Mouse (Mus musculus): ENCODE data around the gene Orai1.
A peak's percentile ranks its signal among the peaks of the same experiment; 100 is the strongest.

The Orai1 gene

DNA sequence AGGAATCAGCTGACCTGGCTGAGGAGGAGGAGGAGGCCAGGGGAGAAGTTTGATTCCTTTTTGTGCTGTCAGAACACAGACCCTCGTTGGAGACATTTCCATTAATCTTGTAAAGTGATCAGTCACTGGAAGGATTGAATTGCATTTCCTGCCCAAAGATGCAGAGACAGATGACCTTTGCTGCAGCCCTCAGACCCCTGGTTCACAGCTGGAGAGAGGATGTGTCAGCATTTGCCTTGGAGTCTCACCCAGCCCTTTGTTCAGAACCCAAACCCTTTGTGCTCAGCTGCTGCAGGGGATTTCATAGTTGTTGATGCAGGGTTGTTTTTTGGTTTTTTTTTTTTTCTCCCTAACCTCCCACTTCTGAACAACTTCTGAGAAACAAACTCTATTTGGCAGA is 20.0 kb upstream of the Orai1 start:
- no peak for DNase-seq (ENCODE audit: low read depth, low spot score)

DNA sequence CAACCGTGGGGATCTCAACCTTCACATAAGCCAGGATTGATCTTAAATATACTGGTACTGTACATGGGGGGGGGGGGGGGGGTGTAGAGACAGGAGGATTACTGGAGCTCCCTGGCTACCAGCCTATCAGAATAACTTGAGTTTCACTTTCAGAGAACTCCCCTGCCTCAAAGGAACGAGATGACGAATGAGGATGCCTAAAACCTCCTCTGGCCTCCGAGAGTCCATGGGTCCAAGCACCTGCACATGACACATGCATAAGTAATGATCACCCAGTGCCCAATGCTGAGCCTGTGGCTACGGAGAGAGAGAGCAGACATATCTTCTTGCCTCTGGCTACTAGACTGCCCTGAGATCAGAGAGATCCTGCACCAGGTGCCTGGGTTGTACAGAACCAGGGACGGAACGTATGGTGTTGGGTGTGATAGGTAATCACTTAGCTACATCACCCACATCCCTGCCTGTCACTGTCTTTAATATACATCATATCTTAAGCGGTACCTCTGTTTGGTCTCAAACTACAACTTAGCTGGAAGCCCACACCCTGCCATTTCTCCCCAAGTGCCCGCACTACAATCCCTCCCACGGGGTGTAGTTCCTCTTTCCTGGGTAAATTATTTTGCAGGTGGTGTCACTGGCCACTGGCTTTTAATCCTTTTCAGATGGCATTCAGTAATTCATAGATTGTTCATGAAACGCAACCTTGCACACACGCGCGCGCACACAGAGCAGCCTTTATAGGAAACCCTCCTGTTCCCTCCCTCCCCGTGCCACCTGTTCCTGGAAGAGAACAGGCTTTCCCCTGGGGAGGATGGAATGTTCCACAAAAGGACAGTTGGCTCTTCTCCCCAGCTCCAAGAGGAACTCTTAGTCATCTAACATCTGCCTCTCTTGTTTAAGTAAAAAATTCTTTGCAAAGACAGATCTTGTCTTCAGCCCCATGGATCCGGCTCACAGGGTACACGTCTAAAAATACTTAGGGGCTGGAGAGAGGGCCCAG is 17.4 kb upstream of the Orai1 start:
- DNase-seq (ENCODE audit: low read depth, low spot score), result no peak

DNA sequence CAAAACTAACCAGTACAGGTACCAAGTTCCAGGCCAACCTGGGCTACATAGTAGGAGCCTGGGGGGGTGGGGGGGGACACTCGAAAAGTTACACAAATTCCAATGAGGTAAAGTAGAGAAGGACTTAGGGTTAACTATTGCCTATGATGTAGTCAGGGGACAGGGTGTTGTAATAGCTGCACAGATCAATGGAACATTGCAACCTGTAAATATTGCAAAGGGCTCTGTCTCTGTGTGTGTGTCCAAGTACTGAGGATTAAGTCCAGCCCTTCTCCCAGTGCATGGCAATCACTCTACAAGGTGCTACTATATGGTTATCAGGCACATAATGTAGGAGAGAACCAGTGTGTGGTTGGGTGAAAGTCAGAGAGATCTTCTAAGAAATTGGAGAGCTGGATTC is 14.0 kb upstream of the Orai1 start:
- DNase-seq (ENCODE audit: low read depth, low spot score), result no peak

DNA sequence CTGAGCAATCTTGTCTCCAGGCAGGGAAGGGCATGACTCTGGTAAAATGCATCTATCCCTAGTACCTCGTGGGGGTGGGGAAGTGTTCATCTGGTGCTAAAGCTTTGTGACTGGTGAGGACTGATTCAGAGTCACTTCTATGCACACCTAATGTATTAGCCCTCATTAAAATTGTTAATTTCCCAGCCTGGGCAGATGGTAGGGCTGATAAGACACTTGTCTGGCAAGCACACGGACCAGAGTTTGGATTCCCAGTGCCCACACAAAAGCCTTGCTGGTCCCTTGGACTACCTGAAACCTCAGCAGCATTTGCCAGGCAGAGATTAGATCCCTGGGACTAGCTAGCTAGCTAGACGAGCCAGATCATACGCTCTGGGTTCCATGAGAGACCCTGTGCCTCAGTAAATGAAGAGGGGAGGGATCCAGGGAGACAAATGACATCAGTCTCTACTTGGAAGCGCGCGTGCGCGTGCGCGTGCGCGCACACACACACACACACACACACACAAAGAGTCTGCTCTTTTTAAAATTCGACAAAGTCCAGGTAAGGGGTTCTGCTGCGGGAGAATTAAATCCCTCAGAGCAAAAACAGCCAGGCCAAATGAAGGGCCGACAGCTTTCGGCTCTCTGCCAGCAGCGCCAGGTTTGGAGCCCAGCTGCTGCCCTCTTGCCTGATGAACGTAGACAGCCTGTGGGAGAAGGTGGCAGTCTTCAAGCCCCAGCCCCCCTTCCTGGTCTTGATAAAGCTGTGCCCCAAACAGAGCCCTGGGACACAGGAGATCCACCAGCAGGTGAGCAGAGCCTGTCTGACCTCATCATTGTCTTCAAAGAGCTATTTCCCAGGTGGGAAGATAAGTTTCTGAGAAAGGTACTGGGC is 8.9 kb upstream of the Orai1 start:
- no peak for DNase-seq (ENCODE audit: low read depth, low spot score)

DNA sequence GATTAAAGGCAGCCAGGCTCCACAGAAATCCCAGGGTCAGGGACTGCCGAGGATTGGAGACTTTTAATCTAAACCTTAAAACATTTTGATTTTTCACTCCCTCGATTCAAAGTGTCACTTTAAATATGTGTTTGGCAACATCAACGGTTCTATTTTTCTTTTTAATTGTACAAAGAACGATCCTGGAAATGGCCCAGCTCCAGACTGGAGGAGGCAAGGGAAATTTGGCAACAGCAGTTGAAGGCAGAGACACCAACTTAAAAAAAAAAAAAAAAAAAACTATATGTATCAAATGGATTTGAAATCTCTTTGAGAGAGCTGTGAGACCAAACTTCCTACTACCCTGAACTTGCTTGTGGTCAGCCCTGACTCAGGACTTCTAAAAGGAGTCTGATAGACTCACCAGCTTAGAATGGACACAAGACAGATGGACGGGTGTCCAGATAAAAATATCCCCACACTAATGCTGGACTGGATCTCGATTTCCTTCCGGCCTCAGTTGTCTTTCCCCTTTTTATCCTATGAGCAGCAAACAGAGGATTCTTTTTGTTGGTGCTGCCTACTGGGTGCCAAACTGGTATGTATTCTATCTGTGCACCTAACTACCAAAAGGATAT is 5.9 kb upstream of the Orai1 start:
- no peak for DNase-seq (ENCODE audit: low read depth, low spot score)

DNA sequence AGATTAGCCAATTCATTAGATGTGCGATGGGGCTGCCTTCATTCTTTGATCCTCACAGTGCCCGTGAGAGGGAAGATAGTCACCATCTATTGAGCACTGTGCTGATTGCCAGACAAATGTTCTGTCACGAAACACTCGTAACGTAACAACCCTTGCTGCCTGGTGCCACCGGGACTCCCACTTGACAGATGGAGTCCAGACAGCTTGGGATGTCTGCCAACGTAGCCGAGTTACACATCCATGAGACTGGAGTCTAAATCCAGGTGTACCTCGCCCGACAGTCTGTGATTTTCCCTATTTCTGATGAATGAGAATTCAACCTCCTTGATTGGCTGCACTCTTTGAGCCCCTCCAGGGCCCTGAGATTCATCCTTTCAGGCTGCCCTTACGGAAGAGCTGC is 5.0 kb upstream of the Orai1 start:
- no peak for DNase-seq (ENCODE audit: low read depth, low spot score)

DNA sequence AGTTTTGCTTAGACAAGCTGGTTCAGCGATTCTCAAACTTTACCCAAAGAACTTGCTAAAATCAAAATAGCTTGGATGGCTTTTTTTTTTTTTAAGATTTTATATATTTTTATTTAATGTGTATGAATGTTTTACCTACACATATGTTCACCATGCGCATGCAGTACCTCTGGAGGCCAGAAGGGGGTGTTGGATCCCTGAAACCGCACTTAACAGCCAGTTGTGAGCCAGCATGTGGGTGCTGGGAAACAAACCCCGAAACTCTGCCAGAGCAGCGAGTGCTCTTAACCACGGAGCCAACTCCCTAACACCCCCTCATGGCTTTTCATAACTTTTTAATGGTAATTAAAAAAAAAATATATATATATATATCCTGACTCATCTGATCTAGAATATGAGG is 4.1 kb upstream of the Orai1 start:
- DNase-seq (ENCODE audit: low read depth, low spot score), result no peak

DNA sequence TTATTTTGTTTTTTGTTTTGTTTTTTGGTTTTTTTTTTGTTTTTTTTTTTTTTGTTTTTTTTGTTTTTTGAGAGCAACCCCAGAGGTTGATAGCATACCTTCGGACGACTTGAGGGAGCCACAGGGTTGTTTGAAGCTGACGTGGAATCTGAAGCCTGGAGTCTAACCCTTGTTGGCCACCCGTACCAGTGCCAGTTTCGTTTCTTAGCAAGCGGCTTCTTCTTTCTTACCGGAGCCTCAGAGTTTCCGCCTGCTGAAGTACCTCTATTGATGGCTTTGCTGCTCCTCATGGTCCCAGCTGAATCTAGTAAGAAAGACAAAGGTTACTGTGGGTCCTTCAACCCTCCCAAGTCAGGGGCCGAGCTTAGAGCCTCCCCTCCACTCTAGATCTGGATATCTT is 3.2 kb upstream of the Orai1 start:
- DNase-seq (ENCODE audit: low read depth, low spot score), result no peak

DNA sequence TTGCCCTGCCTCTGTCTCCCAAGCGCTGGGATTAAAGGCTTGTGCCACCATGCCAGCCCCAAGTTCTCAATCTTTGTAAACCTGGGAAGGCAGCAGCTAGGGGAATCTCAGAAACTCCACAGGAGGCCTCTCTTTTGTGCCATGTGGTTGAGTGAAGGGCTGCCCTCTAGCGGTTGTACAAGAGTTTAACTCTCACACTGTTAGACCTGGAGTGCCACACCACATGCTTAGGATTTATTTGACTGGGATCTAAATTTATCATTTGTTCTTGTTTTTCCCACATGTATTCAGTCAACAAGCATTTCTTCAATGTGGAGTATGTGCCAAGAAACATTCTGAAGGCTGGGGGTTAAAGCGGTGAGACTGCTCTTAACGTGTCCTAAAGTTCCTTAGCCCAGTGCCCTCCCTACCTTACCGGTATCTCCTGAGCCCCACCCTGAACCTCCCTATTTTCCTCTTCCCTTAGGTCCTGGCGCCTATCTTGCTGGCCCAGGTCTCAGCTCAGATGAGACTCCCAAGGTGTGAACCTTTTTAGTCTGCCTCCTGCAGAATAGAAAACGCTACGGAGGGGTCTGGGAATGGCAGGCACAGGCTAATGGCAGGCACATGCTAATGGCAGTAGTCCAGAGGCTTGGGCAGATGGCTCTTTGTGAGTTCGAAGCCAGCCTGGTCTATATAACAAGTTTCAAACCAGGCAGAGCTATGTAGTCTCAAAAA is 1.1 kb upstream of the Orai1 start:
- DNase-seq (ENCODE audit: low read depth, low spot score), result peak; percentile 62

DNA sequence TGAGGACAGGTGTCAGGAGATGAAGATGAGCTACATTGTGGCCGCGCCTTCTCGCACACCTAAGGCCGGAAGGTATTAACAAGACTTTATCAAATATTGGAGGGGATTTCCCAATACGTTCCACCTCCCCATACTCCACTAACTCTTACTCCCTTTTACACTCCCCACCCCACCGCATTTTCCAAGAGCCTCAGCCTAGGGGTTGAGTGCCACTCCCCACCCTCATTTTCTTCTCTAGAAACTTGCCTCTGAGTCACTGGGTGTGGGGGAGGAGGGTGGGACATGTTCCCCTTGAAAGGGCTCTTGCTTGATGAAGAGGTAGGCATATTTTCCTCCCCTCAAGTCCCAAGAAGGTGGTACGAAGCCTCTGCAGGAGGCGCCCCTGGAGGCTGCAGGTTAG is 1.0 kb downstream of the Orai1 start:
- DNase-seq (ENCODE audit: low read depth, low spot score), result no peak

DNA sequence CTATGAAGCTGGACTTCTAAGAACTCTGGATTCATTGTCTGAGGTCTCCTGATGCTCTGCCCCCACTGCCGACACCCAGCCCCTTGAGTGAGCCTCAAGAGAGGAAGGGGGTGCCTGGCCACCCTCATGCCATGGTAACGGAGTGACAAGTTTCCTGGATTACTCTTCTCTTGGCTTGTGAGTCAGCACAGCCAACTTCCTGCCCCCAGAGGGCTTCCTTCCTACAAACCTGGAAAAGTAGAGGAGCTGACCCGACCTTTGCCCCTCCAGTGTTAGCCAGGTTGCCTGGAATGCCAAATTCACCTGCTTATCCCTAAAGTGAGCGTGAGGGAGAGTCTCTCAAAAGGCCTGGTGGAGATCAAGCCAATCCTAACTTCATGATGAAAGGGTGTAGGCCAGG is 2.6 kb downstream of the Orai1 start:
- no peak for DNase-seq (ENCODE audit: low read depth, low spot score)

DNA sequence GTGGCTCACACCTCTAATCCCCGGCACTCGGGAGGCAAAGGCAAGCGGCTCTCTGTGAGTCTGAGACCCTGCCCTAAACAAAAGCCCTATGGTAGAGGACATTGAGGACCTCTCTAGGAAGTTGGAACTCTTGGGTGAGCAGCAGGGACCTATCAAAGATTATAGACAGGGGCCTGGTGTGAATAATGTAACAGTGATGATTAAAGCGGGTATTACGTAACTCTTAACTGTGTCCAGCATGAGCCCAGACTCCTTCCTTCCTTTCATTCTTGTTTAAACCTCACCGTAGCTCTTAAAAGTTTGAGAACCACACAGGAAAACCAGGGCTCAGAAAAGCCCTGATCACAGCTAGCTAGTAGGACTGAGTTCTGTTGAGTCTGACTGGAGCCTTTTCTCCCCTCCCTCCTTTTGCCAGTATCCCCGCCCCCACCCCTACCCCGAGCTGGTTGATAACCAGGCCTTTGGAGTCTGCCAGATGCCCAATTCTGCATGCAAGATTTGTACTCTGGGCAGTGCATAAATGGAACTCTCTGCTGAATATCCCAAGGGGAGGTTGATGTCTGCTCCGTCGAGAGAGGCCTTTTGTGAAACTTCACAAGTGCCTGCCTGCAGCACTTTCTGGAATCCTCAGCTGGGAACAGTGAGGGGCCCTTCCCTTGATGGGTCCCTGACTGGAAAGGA is 4.6 kb downstream of the Orai1 start:
- peak; percentile 50 for DNase-seq (ENCODE audit: low read depth, low spot score)

DNA sequence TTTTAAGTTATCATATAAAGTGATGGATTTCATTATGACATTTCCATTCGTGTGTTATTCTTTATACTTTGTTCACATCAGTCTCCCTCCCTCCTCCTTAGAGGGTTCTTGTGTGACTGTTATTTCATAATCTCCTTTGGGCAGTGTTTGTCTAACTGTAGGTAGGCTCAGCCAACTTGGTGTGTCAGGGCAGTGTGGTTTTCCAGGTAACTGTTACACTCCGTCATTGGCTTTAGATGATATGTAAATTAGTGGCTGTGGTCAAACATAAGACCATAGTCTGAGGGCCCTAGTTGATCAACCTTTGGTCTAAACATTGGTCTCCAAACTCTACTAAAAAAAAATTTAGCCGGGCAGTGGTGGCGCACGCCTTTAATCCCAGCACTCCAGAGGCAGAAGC is 5.6 kb downstream of the Orai1 start:
- no peak for DNase-seq (ENCODE audit: low read depth, low spot score)

DNA sequence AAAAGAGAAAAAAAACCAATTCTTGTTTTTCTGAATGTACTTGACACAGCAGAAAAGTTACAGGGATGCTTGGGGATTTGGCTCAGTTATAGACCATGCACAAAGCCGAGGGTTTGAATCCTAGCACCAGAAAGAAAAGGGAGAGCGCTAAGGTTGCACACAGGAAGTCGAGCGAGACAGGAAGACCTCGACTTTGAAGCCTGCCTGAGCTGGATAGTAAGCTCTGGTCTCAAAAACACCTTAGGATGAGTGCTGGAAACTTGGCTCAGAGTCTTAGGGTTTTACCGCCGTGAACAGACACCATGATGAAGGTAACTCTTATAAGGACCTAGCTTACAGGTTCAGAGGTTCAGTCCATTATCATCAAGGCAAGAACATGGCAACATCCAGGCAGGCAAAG is 6.6 kb downstream of the Orai1 start:
- DNase-seq (ENCODE audit: low read depth, low spot score), result no peak

DNA sequence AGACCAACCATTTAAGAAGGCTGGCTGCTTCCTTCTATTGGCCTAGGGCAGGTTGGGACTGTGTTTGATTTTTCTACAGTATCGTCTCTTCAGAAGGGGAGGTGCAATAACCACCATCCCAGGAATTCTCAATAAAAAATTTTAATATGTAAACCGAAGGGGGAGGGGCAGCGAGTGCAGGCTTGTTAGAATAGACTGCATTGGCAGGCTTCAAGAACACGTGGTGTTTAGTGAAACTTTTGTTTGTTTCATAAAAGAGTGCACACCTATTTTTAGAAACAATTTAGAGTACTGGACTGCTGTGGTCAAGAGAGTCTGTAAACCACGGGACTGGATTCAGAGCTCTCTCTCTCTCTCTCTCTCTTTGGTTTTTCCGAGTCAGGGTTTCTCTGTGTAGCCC is 8.2 kb downstream of the Orai1 start:
- DNase-seq (ENCODE audit: low read depth, low spot score), result no peak

DNA sequence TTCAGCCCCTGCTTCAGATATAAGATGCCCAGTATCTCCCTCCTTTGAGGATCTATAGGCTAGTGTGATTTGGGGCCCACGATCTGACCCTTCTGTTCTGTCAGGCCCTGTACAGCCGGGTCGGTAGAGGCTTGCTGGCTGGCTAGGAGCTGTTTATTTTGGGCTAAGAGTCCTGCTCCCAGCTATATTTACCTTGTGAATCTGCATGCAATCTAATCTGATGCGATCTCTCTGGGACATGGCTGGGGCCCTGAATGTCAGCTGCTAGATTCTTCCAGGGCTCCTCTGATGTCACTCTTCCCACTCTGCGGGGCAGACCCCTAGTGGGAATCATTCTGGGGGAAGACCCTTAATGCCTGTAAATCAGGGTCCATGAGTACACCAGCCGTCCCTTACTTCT is 9.4 kb downstream of the Orai1 start:
- no peak for DNase-seq (ENCODE audit: low read depth, low spot score)

DNA sequence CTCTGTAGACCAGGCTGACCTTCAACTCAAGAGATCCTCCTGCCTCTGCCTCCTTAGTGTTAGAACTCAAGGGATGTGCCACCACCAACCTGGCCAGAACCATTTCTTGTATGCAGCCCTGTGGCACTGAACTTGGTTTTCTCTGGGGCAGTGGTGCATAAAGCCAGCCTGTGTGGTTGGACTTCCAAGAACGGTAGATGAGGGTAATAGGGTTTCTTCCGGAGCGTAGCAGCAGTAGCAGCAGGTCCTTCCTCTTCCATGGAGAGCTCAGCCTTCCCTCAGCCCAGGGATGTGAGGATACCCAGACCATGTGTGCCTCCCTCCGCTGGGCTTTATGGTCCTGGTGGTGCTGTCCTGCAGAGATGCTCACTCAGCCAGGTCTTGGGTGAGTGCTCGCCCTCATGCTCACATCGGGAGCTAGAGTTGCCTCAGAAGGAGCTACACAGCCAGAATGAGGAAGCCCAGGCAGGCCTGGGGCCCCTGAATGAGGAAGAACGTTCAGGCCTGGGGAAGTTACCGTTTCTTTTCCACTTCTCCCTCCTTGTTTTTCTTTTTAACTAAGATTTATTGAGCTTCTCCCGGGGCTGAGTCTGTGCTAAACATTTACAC is 10.2 kb downstream of the Orai1 start:
- DNase-seq (ENCODE audit: low read depth, low spot score), result no peak

DNA sequence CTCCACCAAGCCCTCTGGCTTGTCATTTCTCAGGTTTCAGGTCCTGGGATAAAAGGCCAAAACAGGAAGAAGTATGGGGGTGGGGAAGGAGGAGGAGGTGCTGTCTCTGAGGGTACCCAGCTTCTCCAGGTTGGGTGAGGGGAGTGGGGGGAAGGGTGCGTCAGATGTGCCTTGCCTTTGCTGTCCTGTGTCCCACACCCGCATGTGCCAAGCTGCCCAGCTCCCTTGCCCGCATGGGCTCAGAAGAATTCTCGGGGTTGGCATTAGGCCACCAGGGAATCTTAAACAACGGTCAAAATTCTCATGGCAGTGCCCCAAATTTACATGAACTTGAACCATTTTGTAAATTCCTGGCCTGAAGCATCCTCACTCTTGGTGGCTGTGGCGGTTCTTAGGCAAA is 11.5 kb downstream of the Orai1 start:
- no peak for DNase-seq (ENCODE audit: low read depth, low spot score)

DNA sequence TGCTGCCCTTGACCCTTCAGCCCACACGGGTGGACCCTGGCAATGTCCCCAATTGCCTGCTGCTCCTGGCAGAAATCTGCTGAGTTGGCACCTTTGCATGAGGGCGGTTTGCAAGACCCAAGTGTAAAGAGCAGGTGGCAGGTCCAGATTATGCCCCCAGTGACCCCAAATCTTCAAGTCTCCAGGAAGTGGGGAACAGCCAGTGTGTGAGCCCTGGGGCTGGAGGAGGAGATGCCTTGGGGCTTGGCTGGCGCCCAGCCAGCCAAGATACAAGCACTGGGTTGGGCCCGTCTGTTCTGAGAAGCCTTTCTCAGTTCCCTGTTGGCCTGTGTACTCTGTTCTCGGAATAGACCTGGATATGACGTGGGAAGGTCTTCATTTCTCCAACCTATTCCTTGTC is 12.6 kb downstream of the Orai1 start:
- no peak for DNase-seq (ENCODE audit: low read depth, low spot score)

DNA sequence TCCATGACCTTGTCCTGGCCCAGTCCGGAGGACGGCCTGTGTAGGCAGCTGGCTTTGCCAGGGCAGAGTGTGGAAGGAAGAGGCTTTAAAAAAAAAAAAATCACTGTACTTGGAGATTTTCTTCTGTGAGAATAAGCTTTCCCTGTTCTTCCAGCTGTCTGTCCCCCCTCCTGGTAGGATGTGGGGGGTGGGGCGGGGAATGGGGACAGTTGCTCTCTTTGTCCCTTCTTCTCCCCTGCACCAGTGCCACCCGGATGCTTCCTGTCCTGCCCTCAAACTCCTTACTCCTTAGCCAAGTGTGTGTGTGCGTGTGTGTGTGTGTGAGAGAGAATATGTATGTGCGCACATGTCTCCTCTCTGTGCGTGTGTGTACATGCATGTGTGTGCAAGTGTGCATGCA is 14.9 kb downstream of the Orai1 start:
- no peak for DNase-seq (ENCODE audit: low read depth, low spot score)

DNA sequence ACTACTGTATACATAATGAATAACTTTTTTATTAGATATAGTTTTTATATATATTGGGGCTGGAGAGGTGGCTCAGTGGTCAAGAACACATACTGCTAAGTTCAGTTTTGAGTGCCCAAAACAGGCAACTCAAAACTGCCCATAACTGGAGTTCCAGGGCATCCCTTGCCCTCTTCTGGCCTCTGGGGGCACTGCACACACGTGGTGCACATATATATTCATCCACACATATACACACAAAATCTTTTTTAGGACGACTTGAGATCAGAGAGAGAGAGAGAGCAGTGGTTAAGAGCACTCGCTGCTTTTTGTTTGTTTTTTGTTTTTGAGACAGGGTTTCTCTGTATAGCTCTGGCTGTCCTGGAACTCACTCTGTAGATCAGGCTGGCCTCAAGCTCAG is 16.4 kb downstream of the Orai1 start:
- no peak for DNase-seq (ENCODE audit: low read depth, low spot score)

Measured in brain, embryonic 18.5 days (tissue).